Mouse (Mus musculus) forebrain, postnatal 0 days (tissue): Measurements from ENCODE around the gene Abhd2. TPM values are rescaled to one million over a fixed set of nuclear protein-coding genes. Genes with fewer than 3 reads are reported as not detected.

Source experiments
- ATAC-seq: fragments of 200-750 bp; cut with Nextera tagmentation; 2 replicates; pipeline ENCODE4 v1.8.0; 2017; ENCODE audit warnings: mild to moderate bottlenecking, moderate library complexity
- DNase-seq: peaks from one replicate; pipeline ENCODE4 v3.0.0-alpha.2; 2015
- H3K27ac ChIP-seq: fragments of 300-500 bp; sonication (generic); 2 replicates; pipeline ENCODE4 v1.5.1; 2014; ENCODE audit warnings: low read depth, mild to moderate bottlenecking, antibody characterized with exemption, low read length, moderate library complexity, mixed read lengths
- H3K27me3 ChIP-seq: fragments of 300-500 bp; sonication (generic); 2 replicates; pipeline ENCODE4 v1.6.1; 2014; ENCODE audit warnings: mild to moderate bottlenecking, low read length, mixed read lengths; ENCODE audit not compliant: insufficient read depth
- H3K36me3 ChIP-seq: fragments of 300-500 bp; sonication (generic); 2 replicates; pipeline ENCODE4 v1.6.1; 2014; ENCODE audit warnings: mild to moderate bottlenecking, moderate library complexity; ENCODE audit not compliant: insufficient read depth
- H3K4me1 ChIP-seq: fragments of 300-500 bp; sonication (generic); 2 replicates; pipeline ENCODE4 v1.6.1; 2014; ENCODE audit warnings: antibody characterized with exemption; ENCODE audit not compliant: insufficient read depth
- H3K4me2 ChIP-seq: fragments of 300-500 bp; sonication (generic); 2 replicates; pipeline ENCODE4 v1.6.1; 2014; ENCODE audit warnings: low read depth, mild to moderate bottlenecking, moderate library complexity
- H3K4me3 ChIP-seq: fragments of 300-500 bp; sonication (generic); 2 replicates; pipeline ENCODE4 v1.5.1; 2014; ENCODE audit warnings: low read depth, low read length, mixed read lengths
- H3K9ac ChIP-seq: fragments of 300-500 bp; sonication (generic); 2 replicates; pipeline ENCODE4 v1.6.1; 2014; ENCODE audit warnings: mild to moderate bottlenecking
- H3K9me3 ChIP-seq: fragments of 300-500 bp; sonication (generic); 2 replicates; pipeline ENCODE4 v1.6.1; 2016; ENCODE audit warnings: low read length
- CTCF ChIP-seq: sonication (generic); IDR thresholded peaks from 2 replicates; pipeline ENCODE4 v1.5.1; 2016; ENCODE audit warnings: antibody characterized with exemption, control low read depth, low read depth
- WGBS: fragments of 180-500 bp; shearing (Covaris S2); extraction: QIAGEN DNeasy Blood & Tissue Kit; methylation state at CpG from one replicate; pipeline ENCODE4 v1.1.7; 2014; 5-methylcytosine and 5-hydroxymethylcytosine counted together
- polyA plus RNA-seq: library from polyadenylated mRNA; unstranded; fragments of >200 nt; fragmentation: Nextera tagmentation; extraction: Ambion mirVana; gene quantifications from 2 replicates; pipeline ENCODE4 v1.2.1, GENCODE M21; 2015
- total RNA-seq: library from RNA; depleted of rRNA; stranded (reverse); fragments of >200 nt; gene quantifications from 2 replicates; pipeline ENCODE4 v1.2.3, GENCODE M21; 2014

Gene Abhd2
- total and polyA plus RNA-seq, 2 experiments from 2014 or later = 26.0 to 88.0 TPM

DNA sequence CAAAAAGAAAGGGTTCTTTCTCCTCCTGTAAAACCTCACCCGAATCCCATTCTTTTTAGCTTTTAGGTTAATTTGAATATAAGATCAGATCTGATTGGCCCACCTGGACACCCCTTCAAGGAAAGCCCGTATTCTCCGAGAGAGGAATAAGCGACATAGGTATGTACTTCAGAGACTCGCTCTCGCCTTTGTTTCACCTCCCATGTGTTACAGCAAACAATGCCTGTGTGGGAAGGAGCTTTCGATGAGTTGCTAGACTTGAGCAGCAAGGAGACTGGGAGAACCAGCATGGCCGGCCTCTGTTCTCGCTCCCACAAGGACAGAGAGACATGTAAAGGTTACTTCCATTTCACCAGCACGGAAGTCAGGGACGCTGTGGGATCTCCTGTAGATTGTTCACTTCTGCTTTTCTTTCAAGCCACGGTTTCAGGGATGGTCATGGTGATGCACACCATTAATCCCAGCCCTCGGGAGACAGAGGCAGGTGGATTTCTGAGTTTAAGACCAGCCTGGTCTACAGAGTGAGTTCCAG lies 21.5 kb downstream of the Abhd2 start:
- H3K27ac ChIP-seq = no peak overlapping the region; the same call in 1 of the 2 replicates
- peaks cover 20% of the 10 kb centered on the region for H3K36me3 ChIP-seq
- WGBS = 81% methylated on average over 13 of the region's 13 CpGs

DNA sequence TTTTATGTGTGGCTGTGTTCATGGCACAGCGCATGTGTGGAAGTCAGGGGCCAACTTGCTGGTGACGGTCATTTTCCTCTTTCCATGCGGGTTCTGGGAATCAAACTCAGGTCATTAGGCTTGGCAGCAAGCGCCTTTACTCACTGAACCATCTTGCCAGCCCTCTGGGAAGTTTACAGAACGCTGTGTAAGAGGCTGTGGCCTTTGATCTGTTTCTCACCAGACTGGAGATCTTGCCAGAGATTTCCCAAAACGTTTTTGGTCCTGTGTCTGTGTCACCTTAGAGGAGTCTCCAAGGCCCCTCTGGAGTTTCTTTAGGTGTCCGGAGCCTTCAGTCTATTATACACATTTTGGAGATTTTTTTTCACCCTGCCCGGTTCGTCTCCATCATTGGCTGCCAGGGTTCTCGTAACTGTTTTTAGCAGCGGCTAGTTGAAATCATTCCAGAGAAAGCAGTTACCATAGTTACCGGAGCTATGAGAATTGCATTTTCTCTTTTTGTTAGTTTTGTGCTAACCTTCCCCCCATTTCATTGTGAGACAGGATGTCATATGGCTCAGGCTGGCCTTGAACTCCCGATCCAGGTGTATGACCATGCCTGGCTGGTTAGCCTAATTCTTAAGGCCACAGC lies 22.3 kb downstream of the Abhd2 start:
- Histone ChIP-seq H3K4me3 (no peak overlapping the region), H3K9ac (no peak overlapping the region; the same call in 1 of the 2 replicates), H3K36me3 (peaks cover 24% of the 10 kb centered on the region), H3K9me3 (no peaks in the 10 kb centered on the region), H3K4me2 (peak overlapping the region; percentile 15), H3K27me3 (no peaks in the 10 kb centered on the region), H3K27ac (peak overlapping the region; percentile 50; the same call in 1 of the 2 replicates), H3K4me1 (peaks cover 13% of the 10 kb centered on the region)
- ATAC-seq = peak; percentile 72
- no peak for TF ChIP-seq CTCF
- peak; percentile 75 for DNase-seq
- 32% methylated on average over 13 of the region's 13 CpGs for WGBS

More for the DNA sequence above, 21.5 kb downstream of the Abhd2 start:
- DNase-seq (no peak), ATAC-seq (no peak)
- H3K4me1 ChIP-seq = peaks cover 13% of the 10 kb centered on the region
- no peak overlapping the region for H3K4me2 ChIP-seq
- no peaks in the 10 kb centered on the region for H3K9me3 ChIP-seq
- no peaks in the 10 kb centered on the region for H3K27me3 ChIP-seq
- no peak overlapping the region for H3K9ac ChIP-seq
- TF ChIP-seq CTCF = no peak
- H3K4me3 ChIP-seq = no peak overlapping the region

DNA sequence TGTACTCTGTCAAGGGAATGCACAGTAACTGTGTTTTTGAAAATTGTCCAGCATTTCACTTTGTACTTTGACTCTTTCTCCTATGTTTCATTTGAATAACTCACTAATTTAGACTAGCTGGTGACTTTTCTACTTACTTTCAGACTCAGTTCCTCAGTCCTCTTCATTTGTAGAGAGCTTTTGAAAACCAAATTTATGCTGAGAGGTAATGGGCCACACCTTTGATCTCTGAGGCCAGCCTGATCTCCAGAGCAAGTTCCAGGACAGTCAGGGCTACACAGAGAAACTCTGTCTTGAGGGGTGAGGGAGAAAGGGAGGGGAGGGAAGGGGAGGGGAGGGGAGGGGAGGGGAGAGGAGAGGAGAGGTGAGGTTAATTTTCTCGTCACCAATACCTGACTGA lies 25.7 kb downstream of the Abhd2 start:
- DNase-seq (no peak), ATAC-seq (no peak)
- H3K4me2 ChIP-seq = no peak overlapping the region
- no peaks in the 10 kb centered on the region for H3K9me3 ChIP-seq
- no peaks in the 10 kb centered on the region for H3K27me3 ChIP-seq
- no peak overlapping the region for H3K4me3 ChIP-seq
- peaks cover 24% of the 10 kb centered on the region for H3K36me3 ChIP-seq
- WGBS = 57% methylated on average over 1 of the region's 1 CpGs
- no peak for TF ChIP-seq CTCF
- no peak overlapping the region for H3K27ac ChIP-seq
- H3K4me1 ChIP-seq = peaks cover 13% of the 10 kb centered on the region; the same call in 1 of the 2 replicates
- no peak overlapping the region for H3K9ac ChIP-seq

DNA sequence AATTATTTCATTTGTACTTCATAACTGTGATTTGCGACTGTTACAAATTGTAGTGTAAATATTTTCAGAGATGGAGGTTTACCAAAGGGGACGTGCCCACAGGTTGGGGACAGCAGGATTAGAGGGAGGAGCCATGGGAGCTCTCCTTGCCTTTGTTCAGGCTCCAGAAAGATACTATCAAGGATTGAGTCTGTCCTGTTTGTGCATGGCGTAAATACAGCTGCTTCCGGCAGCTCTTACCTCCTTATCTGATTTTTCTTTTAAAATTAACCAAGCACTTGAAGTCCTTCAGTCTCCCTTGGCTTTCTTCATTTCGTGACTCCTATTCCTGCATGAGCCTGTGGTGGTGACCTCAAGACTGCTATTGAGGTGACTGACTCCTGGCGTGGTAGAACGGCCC lies 26.5 kb downstream of the Abhd2 start:
- no peak for ATAC-seq
- no peak for TF ChIP-seq CTCF
- peaks cover 22% of the 10 kb centered on the region for H3K36me3 ChIP-seq
- no peak overlapping the region for H3K4me3 ChIP-seq
- H3K4me1 ChIP-seq = peaks cover 13% of the 10 kb centered on the region; the same call in 1 of the 2 replicates
- DNase-seq = no peak
- H3K27me3 ChIP-seq = no peaks in the 10 kb centered on the region
- H3K4me2 ChIP-seq = no peak overlapping the region
- no peak overlapping the region for H3K9ac ChIP-seq
- H3K27ac ChIP-seq = no peak overlapping the region
- H3K9me3 ChIP-seq = no peaks in the 10 kb centered on the region
- WGBS = 86% methylated on average over 7 of the region's 7 CpGs

DNA sequence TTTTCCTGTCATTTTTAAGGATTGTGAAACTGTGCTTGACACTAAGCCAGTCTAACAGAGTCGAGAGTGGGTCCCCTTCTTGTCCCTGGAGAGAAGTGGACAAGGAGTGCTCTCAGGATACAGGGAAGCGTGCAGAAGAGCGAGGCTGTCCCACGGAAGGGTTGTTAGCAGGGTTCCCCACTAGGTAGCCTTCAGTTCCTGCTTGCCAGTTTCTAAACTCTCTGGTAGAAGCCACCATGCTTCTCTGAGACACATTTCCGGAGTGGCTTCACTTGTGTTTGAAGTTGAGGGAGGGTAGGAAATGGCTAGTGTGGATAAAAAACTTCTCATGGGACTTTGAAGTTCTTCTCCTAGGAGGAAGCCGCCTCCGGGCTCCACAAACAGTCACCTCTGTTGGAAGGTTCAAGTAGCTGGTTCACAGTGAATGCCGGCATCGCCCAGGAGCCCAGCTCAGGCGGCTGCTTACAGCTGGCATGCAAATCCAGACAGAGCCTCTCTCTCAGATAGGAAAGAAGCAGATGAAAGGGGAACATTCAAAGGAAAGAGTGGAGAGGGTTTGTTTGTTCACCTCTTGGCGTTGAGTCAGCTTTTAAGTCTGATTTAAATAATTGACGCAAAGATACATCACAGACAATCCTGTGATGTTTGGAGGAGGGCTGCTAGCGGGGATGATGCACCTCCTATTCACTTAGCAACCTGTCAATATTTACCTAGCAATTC lies 27.6 kb downstream of the Abhd2 start:
- H3K36me3 ChIP-seq = peaks cover 21% of the 10 kb centered on the region
- peak; percentile 51 for ATAC-seq
- H3K27me3 ChIP-seq = no peaks in the 10 kb centered on the region
- 46% methylated on average over 13 of the region's 13 CpGs for WGBS
- no peak overlapping the region for H3K4me2 ChIP-seq
- H3K27ac ChIP-seq = peak overlapping the region; percentile 57
- H3K4me1 ChIP-seq = 0 out of 2 replicates have a peak, but pooled peaks cover 6% of the 10 kb centered on the region
- no peak overlapping the region for H3K4me3 ChIP-seq
- H3K9me3 ChIP-seq = no peaks in the 10 kb centered on the region
- DNase-seq = no peak
- TF ChIP-seq CTCF = no peak
- no peak overlapping the region for H3K9ac ChIP-seq

DNA sequence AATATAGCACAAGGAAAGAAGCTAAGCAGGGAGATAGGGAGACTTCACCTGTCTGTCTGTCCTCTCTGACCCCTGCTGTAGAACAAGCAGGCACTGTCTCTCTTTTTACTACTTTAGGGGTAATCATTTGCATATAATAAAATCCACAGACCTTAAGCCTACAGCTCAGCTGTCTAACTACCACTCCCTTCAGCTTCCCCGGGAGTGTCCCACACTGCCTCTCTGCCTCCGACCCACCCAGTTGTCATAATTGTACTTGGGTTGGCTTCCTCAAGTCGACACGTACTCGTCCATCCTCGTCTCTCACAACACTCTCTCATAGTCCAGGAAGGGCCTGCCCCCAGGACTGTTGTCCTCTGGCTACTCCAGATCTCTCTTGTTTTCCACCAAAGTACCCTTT lies 29.1 kb downstream of the Abhd2 start:
- ATAC-seq (no peak), DNase-seq (no peak)
- no peak overlapping the region for H3K4me2 ChIP-seq
- H3K36me3 ChIP-seq = peaks cover 18% of the 10 kb centered on the region
- no peak overlapping the region for H3K9ac ChIP-seq
- H3K27me3 ChIP-seq = no peaks in the 10 kb centered on the region
- no peak overlapping the region for H3K27ac ChIP-seq
- H3K4me1 ChIP-seq = 0 out of 2 replicates have a peak, but pooled peaks cover 4% of the 10 kb centered on the region
- WGBS = 90% methylated on average over 6 of the region's 6 CpGs
- no peak overlapping the region for H3K4me3 ChIP-seq
- no peaks in the 10 kb centered on the region for H3K9me3 ChIP-seq
- no peak for TF ChIP-seq CTCF

DNA sequence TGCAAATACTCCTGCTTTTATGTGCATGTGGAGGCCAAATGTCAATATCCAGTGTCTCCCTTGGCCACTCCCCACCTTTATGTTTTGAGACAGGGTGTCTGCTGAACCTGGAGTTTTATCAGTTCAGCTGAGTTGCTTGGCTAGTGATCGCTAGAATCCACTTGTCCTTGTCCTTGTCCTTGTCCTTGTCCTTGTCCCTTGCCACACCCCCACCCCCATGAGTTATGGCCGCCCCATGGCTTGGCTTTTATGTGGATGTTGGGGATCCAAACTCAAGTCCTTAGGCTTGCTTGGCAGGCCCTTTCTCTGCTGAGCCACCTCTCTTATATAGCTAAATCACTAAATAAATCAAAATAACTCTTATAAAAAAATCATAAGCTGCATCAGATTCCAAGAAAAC lies 29.6 kb downstream of the Abhd2 start:
- 90% methylated on average over 2 of the region's 2 CpGs for WGBS
- ATAC-seq (no peak), DNase-seq (no peak)
- no peak overlapping the region for H3K4me2 ChIP-seq
- no peak overlapping the region for H3K4me3 ChIP-seq
- H3K4me1 ChIP-seq = 0 out of 2 replicates have a peak, but pooled peaks cover 4% of the 10 kb centered on the region
- no peak overlapping the region for H3K9ac ChIP-seq
- no peaks in the 10 kb centered on the region for H3K27me3 ChIP-seq
- no peak overlapping the region for H3K27ac ChIP-seq
- peaks cover 15% of the 10 kb centered on the region for H3K36me3 ChIP-seq
- no peaks in the 10 kb centered on the region for H3K9me3 ChIP-seq
- no peak for TF ChIP-seq CTCF
